Mouse (Mus musculus) urinary bladder, postnatal 4 days (tissue): ENCODE data around the gene Adprhl2.

Source experiments
- DNase-seq, 2 experiments: peaks; one replicate each; pipeline ENCODE4 v3.0.0; 2021 to 2022; ENCODE audit warnings: low spot score in 2 of 2

Gene Adprhl2

GRCm38 (mm10) chr4:126321111-126321853 is at the start of gene Adprhl2:
Gene Adprhl2, minus strand, starts transcription at chr4:126321703.
- peak; percentile 97 to 100 for DNase-seq

DNA sequence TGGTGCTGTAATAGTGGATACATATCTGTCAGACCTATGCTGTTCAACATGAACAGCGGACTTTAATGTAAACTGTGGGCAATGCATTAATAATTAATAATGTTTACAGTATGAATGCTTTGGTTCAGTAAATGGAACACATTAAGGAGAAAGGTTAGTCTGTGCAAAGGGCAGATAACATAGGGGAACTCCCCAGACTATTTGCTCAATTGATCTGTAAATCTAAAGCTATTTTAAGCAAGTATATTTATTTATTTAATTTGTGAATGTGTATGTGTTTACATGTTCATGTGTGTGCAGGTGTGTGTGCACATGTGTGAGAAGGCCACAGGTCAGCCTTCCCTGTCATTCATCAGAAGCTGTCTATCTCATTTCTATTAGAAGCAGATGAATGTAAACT is 38.6 kb upstream of the Adprhl2 start:
- no peak for DNase-seq

DNA sequence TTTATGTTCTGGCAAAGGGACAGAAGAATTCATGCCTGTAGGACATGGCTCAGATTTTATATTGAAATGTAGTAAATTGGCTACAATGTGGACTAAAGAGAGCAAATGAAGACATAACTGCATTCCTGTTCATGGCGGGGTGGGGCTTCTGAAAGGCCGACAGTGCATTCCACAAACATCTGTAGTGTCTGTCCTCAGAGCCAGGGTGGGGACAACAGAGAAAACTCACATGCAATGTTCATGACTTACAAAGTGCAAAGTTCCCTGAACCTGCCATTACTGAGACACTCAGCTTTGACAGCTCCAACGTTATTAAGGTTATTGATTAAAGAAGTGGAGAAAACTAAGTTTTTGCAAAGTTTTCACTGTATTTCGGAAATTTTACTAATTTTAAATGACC is 21.9 kb upstream of the Adprhl2 start:
- no peak for DNase-seq

DNA sequence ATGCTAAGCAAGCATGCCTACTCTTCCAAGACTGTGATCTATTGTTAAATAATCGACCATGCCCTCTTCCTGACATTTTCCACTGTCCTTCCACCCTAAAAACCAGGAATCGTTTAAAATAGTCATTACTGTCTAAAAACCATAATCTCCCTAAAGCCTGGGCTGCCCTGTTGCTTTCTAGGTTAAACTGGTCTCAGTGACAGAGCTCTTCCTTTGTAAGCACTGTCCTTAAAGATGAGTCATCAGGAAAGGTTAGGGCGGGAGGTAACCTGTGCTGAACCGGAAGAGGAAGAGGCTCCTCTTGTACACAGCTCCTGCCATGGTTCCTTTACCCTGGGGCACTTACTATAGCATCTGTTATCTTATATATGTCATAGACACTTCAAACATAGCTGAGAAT is 18.0 kb upstream of the Adprhl2 start:
- DNase-seq, result no peak

DNA sequence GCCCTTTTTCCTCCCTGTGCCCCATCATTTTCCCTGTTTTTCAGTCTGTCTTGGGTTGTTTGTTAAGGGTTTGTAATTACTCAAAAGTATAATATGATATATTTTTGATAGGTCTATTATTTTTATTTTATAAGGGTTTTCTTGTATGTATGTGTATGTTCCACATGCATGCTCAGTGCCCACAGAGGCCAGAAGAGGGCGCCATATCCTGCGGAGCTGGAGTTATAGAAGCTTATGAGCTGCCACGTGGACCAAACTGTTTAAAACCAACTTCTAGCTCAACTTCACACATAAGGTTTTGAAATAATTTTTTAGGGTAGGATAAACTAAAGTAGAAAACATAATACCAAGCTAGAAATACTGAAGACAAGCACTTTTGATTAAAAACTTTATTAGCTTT is 10.9 kb upstream of the Adprhl2 start:
- DNase-seq, result no peak

- DNase-seq, result no peak
These were observed 10.2 kb upstream of the Adprhl2 start for GRCm38 (mm10) chr4:126331751-126332150.

DNA sequence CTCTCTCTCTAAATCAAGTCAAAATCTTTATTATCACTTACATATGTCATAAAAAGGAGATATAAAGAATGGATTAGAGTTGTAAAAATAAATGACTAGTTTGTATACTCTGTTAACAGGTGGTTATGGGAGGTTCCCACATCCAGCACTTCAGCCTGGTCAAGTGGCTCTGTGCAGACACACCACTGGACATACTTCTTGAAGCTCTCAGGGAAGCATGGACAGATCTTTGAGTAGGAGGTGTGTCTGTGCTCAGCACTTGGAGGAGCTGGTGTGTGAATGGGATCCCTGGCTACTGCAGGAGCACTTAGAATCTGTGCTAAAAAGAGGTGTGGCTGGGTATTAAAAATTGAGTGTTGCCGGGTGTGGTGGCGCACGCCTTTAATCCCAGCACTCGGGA is 8.8 kb upstream of the Adprhl2 start:
- DNase-seq, result no peak

- DNase-seq, result no peak
These were observed 4.5 kb upstream of the Adprhl2 start for GRCm38 (mm10) chr4:126326036-126326435.

- peak in 1 of 2 experiments; percentile 59 for DNase-seq
These were observed 3.9 kb upstream of the Adprhl2 start, which contains the start of gene Tekt2 for GRCm38 (mm10) chr4:126325281-126325861. Gene Tekt2, minus strand, starts transcription at chr4:126325688.

DNA sequence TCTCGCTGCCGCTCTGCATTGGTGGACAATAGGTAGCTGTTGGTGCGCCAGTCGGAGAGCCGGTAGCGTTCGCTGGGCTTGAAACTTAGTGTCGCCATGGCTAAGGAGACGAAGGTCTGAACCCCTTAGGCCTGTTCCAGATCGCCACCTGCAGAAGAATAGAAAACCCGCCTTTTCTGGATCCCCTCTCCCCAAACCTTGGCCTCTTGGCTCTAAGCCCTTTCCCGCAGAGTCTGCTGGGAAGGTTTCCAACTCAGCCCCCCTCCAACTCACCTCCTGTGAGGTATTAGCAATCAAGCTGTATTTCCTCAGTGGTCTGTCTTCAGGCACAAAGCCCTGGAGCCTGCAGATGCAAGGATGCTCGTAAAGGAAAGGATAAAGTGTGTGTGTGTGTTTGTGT is 3.4 kb upstream of the Adprhl2 start:
- DNase-seq, result no peak

- no peak for DNase-seq
These were observed 1.1 kb upstream of the Adprhl2 start for GRCm38 (mm10) chr4:126322646-126323045.

DNA sequence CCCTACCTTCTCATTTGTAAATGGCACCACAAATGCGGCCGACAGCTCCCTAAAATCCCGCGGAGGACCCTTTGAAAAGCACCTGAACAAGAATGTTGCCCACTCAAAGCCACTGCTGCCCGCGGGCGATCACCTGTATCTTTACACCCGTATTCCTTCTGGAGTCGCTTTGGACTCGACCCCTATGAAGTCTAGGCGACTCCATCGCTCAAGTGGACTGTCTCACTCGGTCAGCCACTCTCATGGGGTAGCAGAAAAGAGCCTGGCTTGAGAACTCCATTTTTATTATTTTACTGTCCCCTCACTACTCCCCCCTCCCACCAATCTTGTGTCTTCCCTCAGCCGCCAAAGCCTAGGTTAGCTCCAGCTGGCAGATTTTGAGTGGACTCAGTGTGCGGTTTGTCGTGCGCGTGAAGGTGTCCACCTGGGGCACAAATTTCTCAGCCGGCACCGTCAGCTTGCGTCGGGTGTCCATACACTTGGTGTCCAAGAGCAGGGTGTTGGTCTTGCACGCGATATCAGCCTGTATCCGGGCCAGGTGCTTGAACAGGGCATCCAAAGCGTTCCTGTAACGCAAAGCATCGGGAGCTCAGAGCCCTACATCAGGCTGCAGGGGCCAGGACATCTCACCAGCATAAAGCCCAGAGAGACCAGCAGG is 480 bp upstream of the Adprhl2 start:
- no peak for DNase-seq

DNA sequence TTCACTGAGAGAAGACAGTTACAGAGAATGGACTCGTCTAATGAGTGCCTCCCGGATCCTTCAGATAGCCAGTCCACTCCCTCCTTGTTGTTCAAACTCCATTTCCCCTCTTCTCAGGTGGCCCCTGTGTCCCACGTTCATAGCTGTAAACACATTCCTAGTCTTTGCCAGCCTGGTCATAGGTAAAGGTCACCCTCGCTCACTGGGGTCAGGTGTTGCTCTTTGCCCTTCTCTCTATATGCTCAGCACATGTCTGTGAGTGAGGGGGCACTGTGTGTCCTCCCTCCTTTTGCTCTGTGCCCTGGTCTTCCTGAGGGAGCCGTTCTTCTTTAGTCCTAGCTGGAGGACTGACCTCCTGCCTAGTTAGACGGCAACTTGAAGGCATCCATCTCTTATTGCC is 1.7 kb downstream of the Adprhl2 start:
- no peak for DNase-seq

- no peak for DNase-seq
These were observed 5.0 kb downstream of the Adprhl2 start for GRCm38 (mm10) chr4:126316443-126317040.

DNA sequence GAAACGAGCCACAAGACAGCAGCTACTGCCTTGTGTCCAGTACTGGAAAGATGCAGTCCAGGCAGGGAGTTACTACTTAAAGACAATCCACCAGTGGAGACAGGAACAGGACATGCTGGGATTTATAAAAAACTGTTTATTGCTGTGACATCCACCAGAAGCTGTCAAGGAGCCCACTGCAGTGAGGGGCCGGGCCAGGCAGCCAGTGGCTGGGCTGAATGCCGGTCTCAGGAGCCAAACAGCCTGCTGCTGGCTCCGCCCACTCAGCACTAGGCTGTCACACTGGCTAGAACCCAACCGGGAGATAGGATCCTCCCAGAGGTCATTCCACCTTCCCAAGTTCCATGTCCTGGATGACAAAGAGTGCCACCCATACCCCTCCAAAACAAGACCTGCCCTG is 5.6 kb downstream of the Adprhl2 start:
- DNase-seq, result no peak

GRCm38 (mm10) chr4:126314393-126314792 is 7.1 kb downstream of the Adprhl2 start:
- no peak for DNase-seq

- no peak for DNase-seq
These were observed 8.3 kb downstream of the Adprhl2 start for GRCm38 (mm10) chr4:126313202-126313601.

- DNase-seq, result no peak
These were observed 9.8 kb downstream of the Adprhl2 start for GRCm38 (mm10) chr4:126311566-126312200.

GRCm38 (mm10) chr4:126310344-126310743 is 11.2 kb downstream of the Adprhl2 start:
- no peak for DNase-seq

DNA sequence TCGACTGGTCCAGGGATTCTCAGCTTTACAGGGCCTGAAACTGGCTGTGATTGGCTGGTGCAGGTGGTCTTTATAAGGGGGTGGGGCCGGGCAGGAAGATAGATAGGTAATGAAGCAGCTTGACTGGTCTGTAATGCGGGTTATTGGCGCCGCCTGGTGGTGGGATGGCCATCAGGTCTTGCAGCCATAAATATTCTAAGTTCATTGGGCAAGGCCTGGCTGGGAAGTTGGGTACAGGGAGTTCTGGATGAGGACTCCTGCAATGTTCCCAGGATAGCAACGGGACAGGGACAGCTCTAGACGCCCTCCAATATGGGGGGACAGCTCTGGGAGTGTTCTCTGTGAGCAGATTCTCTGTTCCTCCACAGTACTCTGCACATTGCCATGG is 11.6 kb downstream of the Adprhl2 start:
- peak; percentile 72 to 88 for DNase-seq

- no peak for DNase-seq
These were observed 12.1 kb downstream of the Adprhl2 start for GRCm38 (mm10) chr4:126309211-126309921.
